Mouse (Mus musculus) erythroblast, embryonic 14.5 days (primary cell): ENCODE data around the gene Sdk2.

ENCODE experiments used
- GATA1 ChIP-seq: IDR thresholded peaks from 2 replicates; pipeline ENCODE4 v1.6.1; 2012; ENCODE audit warnings: low read length, inconsistent platforms, mixed read lengths
- TAL1 ChIP-seq: IDR thresholded peaks from 3 replicates; pipeline ENCODE4 v1.6.1; 2012; ENCODE audit warnings: low read length, inconsistent platforms, mixed read lengths

DNA sequence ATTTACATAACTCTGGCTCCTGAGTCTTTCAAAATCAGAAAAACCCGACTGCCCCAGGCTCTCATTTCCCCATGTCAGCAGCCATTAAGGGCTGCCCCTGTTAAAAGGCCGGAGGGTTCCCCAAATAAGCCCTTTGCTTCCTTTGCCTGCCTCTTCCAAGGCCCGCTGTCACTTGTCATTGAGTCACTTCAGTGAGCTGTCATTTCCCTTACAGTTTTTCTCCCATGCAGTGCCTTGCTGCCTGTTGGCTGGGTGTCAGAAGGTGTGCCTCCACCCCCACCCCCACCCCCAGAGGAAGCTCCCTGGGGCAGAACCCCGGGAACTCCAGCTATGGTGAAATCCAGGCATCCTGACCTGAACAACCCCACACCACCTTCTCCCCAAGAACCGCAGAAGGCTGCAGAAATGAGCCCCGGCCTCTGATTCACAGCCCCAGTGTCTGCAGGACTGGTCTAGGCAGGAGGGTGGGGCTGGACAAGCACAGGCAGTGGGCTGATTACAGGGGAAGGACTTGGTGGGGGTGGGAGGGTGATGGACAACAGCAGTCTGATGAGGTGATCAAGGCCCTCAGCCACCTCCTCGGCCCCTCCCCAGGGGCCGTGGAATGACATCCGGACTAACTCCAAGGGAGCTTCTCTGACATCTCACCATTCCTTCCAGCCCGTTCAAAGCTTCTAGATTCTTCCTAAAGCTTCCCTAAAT, 300.4 kb downstream of the Sdk2 start:
- no peak for TF ChIP-seq GATA1
- no peak for TF ChIP-seq TAL1
